Mouse (Mus musculus) splenic B cell, adult 2 months (primary cell): ENCODE measurements at regions not wholly inside any gene's neighbourhood (a gene's known extent, or its start where the extent isn't known, plus 50 kb on each side); places are given as distances from the start of the nearest gene placed in this dataset.

Experiments used
- DNase-seq: peaks from one replicate; pipeline ENCODE4 v3.0.0-alpha.2; 2011; ENCODE audit warnings: low read depth, low spot score
- H3K27me3 ChIP-seq: 2 replicates; pipeline ENCODE4 v1.6.1; 2012; ENCODE audit warnings: mild to moderate bottlenecking, low read length, moderate library complexity, mixed read lengths; ENCODE audit not compliant: control insufficient read depth, poor library complexity, insufficient read depth, severe bottlenecking
- H3K36me3 ChIP-seq: 2 replicates; pipeline ENCODE4 v1.6.1; 2012; ENCODE audit warnings: mild to moderate bottlenecking, low read length, moderate library complexity, mixed read lengths; ENCODE audit not compliant: control insufficient read depth, poor library complexity, insufficient read depth, severe bottlenecking

DNA sequence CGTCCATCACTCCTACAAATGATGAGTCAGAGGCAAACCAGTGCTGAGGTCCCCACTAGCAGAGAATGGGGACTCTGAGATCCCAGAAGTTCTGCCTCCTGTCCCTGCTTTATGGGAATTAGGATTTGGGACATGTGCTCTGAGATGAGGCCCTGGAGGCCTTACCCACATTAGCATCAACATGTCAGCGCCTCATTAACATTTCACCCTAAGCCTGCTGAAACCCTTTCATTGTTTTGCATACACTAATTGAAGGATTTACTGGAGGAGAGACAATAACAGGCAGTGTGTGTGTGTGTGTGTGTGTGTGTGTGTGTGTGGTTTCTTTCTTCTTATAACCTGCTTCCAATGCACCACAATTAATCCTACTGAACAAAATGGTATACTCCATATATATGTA is 178.7 kb downstream of the Sec61b start:
- Histone ChIP-seq H3K27me3 (no peaks in the 10 kb centered on the region), H3K36me3 (no peaks in the 10 kb centered on the region)
- no peak for DNase-seq

DNA sequence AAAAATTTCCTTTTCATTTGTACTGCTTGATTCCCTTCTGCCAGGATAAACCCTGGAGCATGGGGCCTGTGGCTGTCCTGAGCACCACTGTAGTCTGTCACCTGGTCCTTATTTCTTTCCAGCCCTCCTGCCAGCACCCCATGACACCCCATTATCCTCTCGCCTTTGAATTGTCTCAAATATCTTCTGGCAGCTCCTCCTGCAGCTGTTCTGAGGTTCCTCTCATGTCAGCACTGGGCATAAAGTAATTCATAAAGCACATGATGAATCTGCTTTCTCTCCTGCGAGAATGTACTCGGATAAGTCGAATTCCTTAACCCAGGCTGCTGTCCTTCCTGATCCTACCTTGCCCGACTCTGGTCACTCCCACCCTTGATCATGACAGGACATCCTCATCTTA is 195.1 kb downstream of the Sec61b start:
- H3K27me3 ChIP-seq, result no peaks in the 10 kb centered on the region

DNA sequence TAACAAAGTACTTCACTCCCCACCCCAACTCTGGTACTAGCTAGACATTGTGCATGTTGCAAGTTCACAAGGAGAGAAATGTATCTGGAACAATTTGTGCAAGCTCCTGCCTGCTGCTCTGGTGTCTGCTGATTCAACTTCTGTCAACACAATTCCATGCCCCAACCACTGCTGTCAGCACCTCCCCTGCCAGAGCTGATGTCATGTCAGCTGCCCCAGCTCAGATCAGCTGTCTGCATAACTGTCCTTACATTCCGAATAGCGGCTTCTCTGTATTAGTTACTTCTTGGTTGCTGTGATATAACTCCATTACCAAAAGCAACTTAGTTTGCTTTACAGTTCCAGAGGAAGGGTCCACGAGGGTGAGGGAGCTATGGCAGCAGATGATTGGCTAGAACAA is 196.0 kb downstream of the Sec61b start:
- no peaks in the 10 kb centered on the region for H3K27me3 ChIP-seq
- no peaks in the 10 kb centered on the region for H3K36me3 ChIP-seq
- no peak for DNase-seq

More for the DNA sequence above, 195.1 kb downstream of the Sec61b start:
- DNase-seq, result no peak
- H3K36me3 ChIP-seq, result no peaks in the 10 kb centered on the region

DNA sequence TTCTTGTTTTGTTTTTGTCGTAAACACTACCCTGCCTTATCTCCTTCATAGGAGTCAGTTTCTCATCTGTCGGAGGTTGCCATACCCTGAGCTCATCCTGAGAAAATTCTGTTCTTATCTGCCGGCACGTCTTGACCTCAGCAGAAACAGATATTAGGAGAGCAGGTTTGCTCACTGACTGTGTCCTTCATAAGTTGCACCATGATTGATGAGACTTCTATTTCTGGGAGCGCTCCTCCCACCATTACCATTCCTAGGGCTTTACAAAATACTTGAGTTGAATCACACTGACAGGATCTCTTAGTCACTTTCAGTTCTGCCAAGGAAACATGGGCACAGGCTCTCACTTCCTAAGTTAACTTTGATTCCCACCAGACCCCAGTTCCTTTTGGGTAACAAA is 196.9 kb downstream of the Sec61b start:
- no peaks in the 10 kb centered on the region for H3K27me3 ChIP-seq
- H3K36me3 ChIP-seq, result no peaks in the 10 kb centered on the region
- DNase-seq, result no peak

DNA sequence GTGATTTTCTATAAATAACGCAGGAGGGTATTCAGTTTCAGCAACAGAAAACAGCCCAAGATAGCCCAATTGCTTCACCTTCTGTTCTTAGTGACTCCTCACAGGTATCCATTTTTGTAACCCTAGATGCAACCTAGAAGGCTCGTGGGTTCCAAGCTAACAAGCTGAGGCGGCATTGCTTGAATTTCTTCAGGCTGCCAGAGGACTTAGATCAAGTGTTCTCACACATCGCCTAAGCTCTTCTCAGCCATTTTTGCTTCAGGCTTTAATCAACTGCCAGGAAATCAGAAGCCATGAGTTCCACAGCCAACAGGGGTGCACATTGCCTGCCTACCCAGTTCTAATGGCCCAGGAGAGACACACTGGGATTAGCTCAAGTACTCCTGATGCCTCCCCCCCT is 206.7 kb downstream of the Sec61b start:
- no peak for DNase-seq
- no peaks in the 10 kb centered on the region for H3K27me3 ChIP-seq
- no peaks in the 10 kb centered on the region for H3K36me3 ChIP-seq

DNA sequence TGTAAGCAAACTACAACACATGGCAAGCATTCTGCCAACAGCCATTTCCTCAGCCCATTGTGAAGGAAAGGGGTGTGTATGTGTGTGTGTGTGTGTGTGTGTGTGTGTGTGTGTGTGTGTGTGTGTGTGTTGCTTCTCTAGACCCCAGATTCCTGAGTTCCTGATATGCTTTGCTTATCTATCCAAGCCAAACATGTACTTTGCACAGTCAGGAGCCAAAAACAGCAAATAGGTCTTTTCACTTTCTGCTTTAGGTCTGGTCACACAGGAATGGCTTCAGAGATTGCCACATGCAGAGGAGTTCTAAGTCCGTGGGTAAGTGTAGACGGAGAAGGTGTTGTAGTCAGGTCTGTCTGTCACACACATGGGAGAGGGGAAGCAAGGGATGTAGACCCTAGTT is 216.7 kb downstream of the Sec61b start:
- DNase-seq, result no peak
- Histone ChIP-seq H3K27me3 (no peaks in the 10 kb centered on the region), H3K36me3 (no peaks in the 10 kb centered on the region)

DNA sequence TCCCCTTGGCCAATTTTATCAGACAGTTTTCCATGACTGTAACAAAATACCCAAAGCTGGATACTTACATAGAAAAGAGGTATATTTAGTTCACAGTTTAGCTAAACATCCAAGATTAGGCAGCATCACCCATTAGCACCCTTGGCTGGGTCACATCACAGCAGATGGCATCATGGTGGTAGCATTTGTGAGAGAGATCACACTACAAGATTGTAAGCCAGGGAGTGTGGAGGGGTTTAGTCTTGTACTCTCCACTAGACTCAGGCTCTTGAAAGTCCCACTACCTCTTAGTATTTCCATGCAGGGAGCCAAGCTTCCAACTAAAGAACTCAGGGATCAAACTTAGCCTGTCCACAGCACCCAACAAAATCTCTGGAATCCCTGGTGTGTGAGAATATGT is 218.2 kb downstream of the Sec61b start:
- Histone ChIP-seq H3K27me3 (no peaks in the 10 kb centered on the region), H3K36me3 (no peaks in the 10 kb centered on the region)
- DNase-seq, result no peak

DNA sequence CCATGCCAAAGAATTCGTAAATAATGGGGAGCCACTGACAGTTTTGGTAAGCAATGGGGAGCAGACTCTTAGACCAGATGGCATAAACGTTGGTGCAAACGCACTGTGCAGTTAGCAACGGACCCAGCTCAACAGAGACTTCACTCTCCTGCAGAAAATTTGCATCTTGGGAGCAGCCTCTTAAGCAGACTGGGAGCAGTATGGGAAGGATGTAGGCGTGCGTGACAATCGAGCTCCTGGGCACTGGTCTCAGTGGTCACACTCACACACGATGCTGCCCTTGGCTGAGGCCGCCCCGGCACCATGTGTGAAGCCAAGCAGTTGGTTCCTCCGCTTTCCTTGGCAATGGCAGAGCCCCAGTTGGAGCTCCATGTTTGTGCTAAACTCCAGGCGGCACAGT is 218.8 kb downstream of the Sec61b start:
- no peaks in the 10 kb centered on the region for H3K36me3 ChIP-seq
- H3K27me3 ChIP-seq, result no peaks in the 10 kb centered on the region
- DNase-seq, result no peak

DNA sequence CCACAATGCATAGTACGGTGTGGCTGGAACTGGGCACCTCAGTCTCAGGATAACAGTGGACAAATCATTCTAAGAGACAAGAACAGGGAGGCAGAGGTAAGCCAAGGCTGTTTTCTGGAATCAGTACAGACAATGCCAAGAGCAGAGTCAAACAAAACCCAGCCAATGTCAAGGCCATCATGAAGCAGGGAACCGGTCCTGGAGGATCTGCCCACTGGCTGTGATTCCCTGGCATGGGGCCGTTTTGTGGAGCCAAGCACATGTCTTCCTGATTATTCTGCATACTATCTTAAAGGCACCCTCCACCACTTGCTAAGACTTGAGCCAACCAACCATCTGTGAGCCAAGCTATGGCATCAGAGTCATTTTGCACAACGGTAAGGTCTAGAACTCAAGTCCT is 222.6 kb downstream of the Sec61b start:
- no peaks in the 10 kb centered on the region for H3K27me3 ChIP-seq

DNA sequence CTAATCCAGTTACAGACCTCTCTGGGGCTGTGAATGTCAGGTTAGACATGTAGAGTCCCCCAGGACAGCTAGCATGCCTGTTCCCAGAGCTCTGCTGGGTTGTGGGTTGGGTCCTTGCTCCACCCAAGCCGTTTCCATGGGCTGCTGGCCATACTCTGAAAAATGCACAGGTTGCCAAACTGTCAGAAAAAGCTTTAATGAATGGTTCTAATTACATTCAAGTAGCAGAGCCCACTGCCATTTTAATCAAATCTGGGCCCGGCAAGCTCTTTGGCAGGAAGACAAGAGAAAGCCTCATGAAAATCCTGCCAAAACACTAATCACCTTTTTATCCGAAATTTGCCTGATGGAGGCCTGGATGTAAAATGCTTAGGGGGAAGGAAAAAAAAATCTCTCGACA is 224.1 kb downstream of the Sec61b start:
- DNase-seq, result no peak
- H3K27me3 ChIP-seq, result no peaks in the 10 kb centered on the region
- H3K36me3 ChIP-seq, result no peaks in the 10 kb centered on the region

More for the DNA sequence above, 222.6 kb downstream of the Sec61b start:
- DNase-seq, result no peak
- H3K36me3 ChIP-seq, result no peaks in the 10 kb centered on the region

DNA sequence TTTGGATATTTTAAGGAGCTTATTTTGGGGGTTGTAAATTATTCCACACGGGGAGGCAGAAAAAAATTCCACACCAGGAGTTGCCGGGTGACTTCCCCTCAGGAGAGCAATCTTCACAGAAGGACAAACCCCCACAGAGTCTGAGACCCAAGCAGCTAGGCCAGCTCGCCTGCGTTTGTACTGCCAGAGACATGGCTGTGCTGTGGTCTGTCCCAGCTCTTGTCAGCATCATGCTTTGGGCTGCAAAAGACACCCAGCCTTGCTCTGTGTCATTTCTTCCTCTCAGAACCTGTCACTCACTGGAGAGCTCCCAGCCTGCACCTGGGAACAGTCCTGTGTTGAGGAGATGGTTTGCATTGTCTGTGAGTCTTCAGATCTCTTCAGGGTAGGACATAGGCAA is 224.5 kb downstream of the Sec61b start:
- Histone ChIP-seq H3K27me3 (no peaks in the 10 kb centered on the region), H3K36me3 (no peaks in the 10 kb centered on the region)
- DNase-seq, result no peak

DNA sequence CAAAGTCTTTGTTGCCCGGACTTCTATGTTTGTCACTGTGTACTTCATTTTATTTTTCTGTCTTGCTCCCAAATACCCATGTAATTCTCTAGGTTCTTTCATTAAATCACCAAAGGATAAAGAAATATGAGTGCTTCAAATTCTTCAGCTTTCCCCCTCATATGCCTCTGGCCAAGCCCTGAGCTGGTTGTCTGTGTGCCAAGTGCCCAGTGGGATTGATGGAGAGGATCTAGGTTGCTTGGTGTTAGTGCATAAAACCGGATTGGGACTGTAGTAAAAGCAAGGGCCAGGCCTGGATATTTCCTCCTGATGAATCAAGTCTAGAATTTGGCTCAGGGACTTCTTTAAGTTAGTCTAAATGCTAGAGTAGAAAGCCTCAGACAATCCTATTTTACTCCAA is 229.0 kb downstream of the Sec61b start:
- DNase-seq, result no peak
- no peaks in the 10 kb centered on the region for H3K36me3 ChIP-seq
- H3K27me3 ChIP-seq, result no peaks in the 10 kb centered on the region

DNA sequence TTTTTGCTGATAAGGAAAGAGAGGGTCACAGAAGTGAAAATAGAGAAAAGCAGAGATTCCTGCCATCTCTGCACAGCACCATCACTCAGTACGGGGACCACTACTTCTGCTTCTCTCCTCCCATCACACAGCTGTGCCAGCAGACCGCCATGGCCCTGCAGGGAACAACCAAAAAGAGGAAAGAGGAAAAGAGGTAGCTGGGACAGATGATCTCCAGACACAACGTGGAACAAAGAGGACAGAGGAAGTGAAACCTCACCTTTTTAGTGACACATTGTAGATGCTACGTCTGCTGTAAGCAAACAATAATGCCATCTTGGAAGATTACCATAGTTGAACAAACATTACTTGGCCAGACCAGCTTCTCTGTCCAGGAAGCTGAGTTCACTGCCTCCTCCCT is 230.1 kb downstream of the Sec61b start:
- no peaks in the 10 kb centered on the region for H3K36me3 ChIP-seq
- H3K27me3 ChIP-seq, result no peaks in the 10 kb centered on the region
- DNase-seq, result peak; percentile 44

DNA sequence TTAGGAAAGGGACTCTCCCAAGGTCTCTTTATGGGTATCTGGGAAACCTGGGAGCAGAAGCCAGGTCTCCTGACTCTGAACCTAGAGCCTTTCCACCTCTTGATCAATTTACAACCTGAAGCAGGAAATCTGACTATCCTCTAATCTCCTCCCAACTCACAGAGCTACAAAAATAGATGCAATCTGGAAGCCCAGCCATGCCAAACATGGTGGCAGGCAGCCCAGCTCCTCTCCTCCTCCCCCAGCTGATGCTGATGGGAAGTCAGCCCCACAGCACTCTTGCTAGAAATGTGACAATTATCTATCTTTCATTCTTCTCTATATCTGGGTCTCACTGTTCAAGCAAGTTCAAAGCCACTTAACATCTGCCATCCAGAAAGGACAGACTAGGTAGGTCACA is 233.5 kb downstream of the Sec61b start:
- no peak for DNase-seq
- H3K27me3 ChIP-seq, result no peaks in the 10 kb centered on the region
- H3K36me3 ChIP-seq, result no peaks in the 10 kb centered on the region

DNA sequence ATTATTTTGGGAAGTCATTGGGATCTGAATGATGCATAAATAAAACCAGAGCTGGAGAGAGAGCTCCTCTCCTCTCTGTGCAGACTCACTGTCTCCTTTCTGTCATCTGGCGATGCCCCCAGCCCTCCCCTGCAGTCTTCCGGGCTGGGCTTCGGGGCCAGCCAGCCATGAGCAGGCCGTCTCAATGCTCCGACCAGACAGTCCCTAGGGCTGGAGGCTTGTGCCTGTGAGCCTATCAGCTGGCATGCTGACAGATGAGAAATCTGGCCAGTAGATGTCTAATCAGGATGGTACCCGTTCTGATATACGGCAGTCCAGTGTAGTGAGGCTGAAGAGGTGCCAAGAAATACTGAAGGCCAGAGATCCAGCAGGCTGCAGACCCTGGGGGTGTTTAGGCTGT is 238.9 kb downstream of the Sec61b start:
- Histone ChIP-seq H3K27me3 (no peaks in the 10 kb centered on the region), H3K36me3 (no peaks in the 10 kb centered on the region)
- no peak for DNase-seq

DNA sequence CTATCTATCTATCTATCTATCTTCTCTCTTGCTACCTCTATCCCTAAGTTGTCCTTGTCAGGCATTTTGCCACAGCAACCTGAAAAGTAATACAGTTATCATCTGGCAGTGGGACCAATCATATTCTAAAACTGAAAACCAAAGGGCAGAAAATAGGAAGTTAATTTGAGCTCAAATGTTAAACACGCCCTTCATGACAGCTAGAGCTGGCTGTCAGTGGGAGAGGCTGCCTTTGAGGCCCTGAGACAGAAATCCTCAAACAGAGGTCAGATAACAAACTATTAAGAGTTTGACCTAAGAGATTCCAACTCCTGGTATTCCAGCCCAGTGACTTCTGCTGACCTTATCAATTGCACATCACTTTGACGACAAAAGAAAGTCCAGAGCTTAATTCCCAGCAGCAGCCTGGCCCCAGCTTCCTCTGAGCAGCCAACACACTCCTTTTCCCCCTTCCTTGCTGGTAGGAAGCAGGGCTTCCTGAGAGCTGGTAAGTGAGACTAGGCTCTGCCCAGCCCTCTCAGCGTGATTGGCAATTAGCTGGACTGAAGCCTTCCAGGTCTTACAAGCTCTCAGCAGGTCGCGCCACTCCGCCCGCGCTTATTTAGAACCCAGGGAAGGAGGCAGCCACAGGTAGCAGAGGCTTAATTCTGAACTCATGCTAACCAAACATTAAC is 250.0 kb downstream of the Sec61b start:
- DNase-seq, result no peak
- Histone ChIP-seq H3K36me3 (no peaks in the 10 kb centered on the region), H3K27me3 (no peaks in the 10 kb centered on the region)
